Mouse (Mus musculus) T-cell, adult 2 months (primary cell): ENCODE results near the gene Jak2.

Source experiments
- DNase-seq: peaks from one replicate; pipeline ENCODE4 v3.0.0; 2022; ENCODE audit warnings: low spot score

Jak2 gene

GRCm38 (mm10) chr19:29300919-29301318 is 49.3 kb downstream of the Jak2 start:
- DNase-seq, result no peak

GRCm38 (mm10) chr19:29302119-29302518 is 50.5 kb downstream of the Jak2 start:
- DNase-seq, result no peak

GRCm38 (mm10) chr19:29308832-29309231 is 57.2 kb downstream of the Jak2 start:
- no peak for DNase-seq

- no peak for DNase-seq
Observed at GRCm38 (mm10) chr19:29311791-29312190, 60.2 kb downstream of the Jak2 start.

- no peak for DNase-seq
Observed at GRCm38 (mm10) chr19:29312661-29313060, 61.0 kb downstream of the Jak2 start.

- DNase-seq, result peak; percentile 12
Observed at GRCm38 (mm10) chr19:29323416-29324049, 71.9 kb downstream of the Jak2 start.

GRCm38 (mm10) chr19:29325053-29325851 is 73.6 kb downstream of the Jak2 start, which contains the start of gene Insl6:
Gene Insl6, minus strand, starts transcription at chr19:29325356.
- DNase-seq, result peak; percentile 65

- DNase-seq, result no peak
Observed at GRCm38 (mm10) chr19:29325852-29326180, 74.2 kb downstream of the Jak2 start.

GRCm38 (mm10) chr19:29326396-29326795 is 74.8 kb downstream of the Jak2 start:
- no peak for DNase-seq

GRCm38 (mm10) chr19:29326822-29327552 is 75.4 kb downstream of the Jak2 start:
- no peak for DNase-seq

GRCm38 (mm10) chr19:29334068-29334745 is 82.6 kb downstream of the Jak2 start, which contains the start of gene Rln1:
Gene Rln1, minus strand, starts transcription at chr19:29334670.
- DNase-seq, result no peak

GRCm38 (mm10) chr19:29336624-29337023 is 85.0 kb downstream of the Jak2 start:
- no peak for DNase-seq

GRCm38 (mm10) chr19:29341029-29341428 is 89.4 kb downstream of the Jak2 start:
- no peak for DNase-seq

- no peak for DNase-seq
Observed at GRCm38 (mm10) chr19:29342281-29342680, 90.7 kb downstream of the Jak2 start.

- no peak for DNase-seq
Observed at GRCm38 (mm10) chr19:29344868-29345267, 93.2 kb downstream of the Jak2 start.

- no peak for DNase-seq
Observed at GRCm38 (mm10) chr19:29345636-29346035, 94.0 kb downstream of the Jak2 start.

- no peak for DNase-seq
Observed at GRCm38 (mm10) chr19:29350991-29351390, 99.4 kb downstream of the Jak2 start.

- peak; percentile 82 for DNase-seq
Observed at GRCm38 (mm10) chr19:29354895-29355877, 103.6 kb downstream of the Jak2 start.

GRCm38 (mm10) chr19:29356281-29356680 is 104.7 kb downstream of the Jak2 start:
- DNase-seq, result no peak

GRCm38 (mm10) chr19:29360251-29360650 is 108.6 kb downstream of the Jak2 start:
- no peak for DNase-seq
